Mouse (Mus musculus): Measurements from ENCODE around the gene Klhl3. TPM values are rescaled to one million over a fixed set of nuclear protein-coding genes. Genes with fewer than 3 reads are reported as not detected.

The Klhl3 gene
- polyA plus RNA-seq, 1 experiment from 2014 or later = 1.1 TPM

GRCm38 (mm10) chr13:57995864-57996263 is 117.5 kb downstream of the Klhl3 start:
- Histone ChIP-seq H3K4me3 (replicated peaks) (no peak overlapping the region), H3K27me3 (no peaks in the 10 kb centered on the region), H3K4me1 (replicated peaks) (no peaks in the 10 kb centered on the region), H3K27ac (replicated peaks) (no peak overlapping the region), H3K36me3 (replicated peaks) (no peaks in the 10 kb centered on the region), H3K4me2 (no peak overlapping the region), H3K9me3 (replicated peaks) (no peaks in the 10 kb centered on the region), H3K9ac (no peak overlapping the region)
- 14% methylated on average over 13 of the region's 13 CpGs for WGBS (ENCODE audit: insufficient replicate concordance)
- ATAC-seq (ENCODE audit: insufficient read depth) = no peak

- Histone ChIP-seq H3K36me3 (replicated peaks) (no peaks in the 10 kb centered on the region), H3K4me1 (replicated peaks) (peaks cover 4% of the 10 kb centered on the region; the same call in 1 of the 2 replicates), H3K4me3 (replicated peaks) (no peak overlapping the region), H3K9ac (no peak overlapping the region), H3K9me3 (replicated peaks) (no peaks in the 10 kb centered on the region), H3K4me2 (no peak overlapping the region), H3K27ac (replicated peaks) (no peak overlapping the region), H3K27me3 (no peaks in the 10 kb centered on the region)
- 70% methylated on average over 10 of the region's 10 CpGs for WGBS (ENCODE audit: insufficient replicate concordance)
- no peak for ATAC-seq (ENCODE audit: insufficient read depth)
These were observed 128.8 kb downstream of the Klhl3 start for GRCm38 (mm10) chr13:57984637-57985036.

GRCm38 (mm10) chr13:57984163-57984562 is 129.2 kb downstream of the Klhl3 start:
- 60% methylated on average over 8 of the region's 8 CpGs for WGBS (ENCODE audit: insufficient replicate concordance)
- Histone ChIP-seq H3K9me3 (replicated peaks) (no peaks in the 10 kb centered on the region), H3K27ac (replicated peaks) (no peak overlapping the region), H3K27me3 (no peaks in the 10 kb centered on the region), H3K36me3 (replicated peaks) (no peaks in the 10 kb centered on the region), H3K4me1 (replicated peaks) (peaks cover 4% of the 10 kb centered on the region; the same call in 1 of the 2 replicates), H3K4me3 (replicated peaks) (no peak overlapping the region), H3K4me2 (no peak overlapping the region), H3K9ac (no peak overlapping the region)
- peak; percentile 15; the same call in 1 of the 2 replicates for ATAC-seq (ENCODE audit: insufficient read depth)

- no peak overlapping the region for H3K27ac ChIP-seq (replicated peaks)
- peak; percentile 49; the same call in 1 of the 2 replicates for ATAC-seq (ENCODE audit: insufficient read depth)
- 35% methylated on average over 12 of the region's 12 CpGs for WGBS (ENCODE audit: insufficient replicate concordance)
- H3K4me1 ChIP-seq (replicated peaks) = peaks cover 4% of the 10 kb centered on the region; the same call in 1 of the 2 replicates
- no peaks in the 10 kb centered on the region for H3K27me3 ChIP-seq
- H3K36me3 ChIP-seq (replicated peaks) = no peaks in the 10 kb centered on the region
- H3K4me2 ChIP-seq = no peak overlapping the region
- H3K9ac ChIP-seq = no peak overlapping the region
- H3K9me3 ChIP-seq (replicated peaks) = no peaks in the 10 kb centered on the region
- no peak overlapping the region for H3K4me3 ChIP-seq (replicated peaks)
These were observed 130.1 kb downstream of the Klhl3 start for GRCm38 (mm10) chr13:57983330-57983729.

- 49% methylated on average over 11 of the region's 11 CpGs for WGBS (ENCODE audit: insufficient replicate concordance)
- H3K9ac ChIP-seq = no peak overlapping the region
- no peak for ATAC-seq (ENCODE audit: insufficient read depth)
These were observed 130.5 kb downstream of the Klhl3 start for GRCm38 (mm10) chr13:57982904-57983303.

GRCm38 (mm10) chr13:57980679-57981078 is 132.7 kb downstream of the Klhl3 start:
- no peak overlapping the region for H3K9ac ChIP-seq
- peaks cover 4% of the 10 kb centered on the region; the same call in 1 of the 2 replicates for H3K4me1 ChIP-seq (replicated peaks)
- WGBS (ENCODE audit: insufficient replicate concordance) = 37% methylated on average over 9 of the region's 9 CpGs
- no peak for ATAC-seq (ENCODE audit: insufficient read depth)
- H3K27ac ChIP-seq (replicated peaks) = no peak overlapping the region
- H3K4me2 ChIP-seq = no peak overlapping the region
- H3K4me3 ChIP-seq (replicated peaks) = no peak overlapping the region
- H3K36me3 ChIP-seq (replicated peaks) = no peaks in the 10 kb centered on the region
- H3K27me3 ChIP-seq = no peaks in the 10 kb centered on the region
- H3K9me3 ChIP-seq (replicated peaks) = no peaks in the 10 kb centered on the region

More at GRCm38 (mm10) chr13:57982904-57983303, 130.5 kb downstream of the Klhl3 start:
- Histone ChIP-seq H3K4me1 (replicated peaks) (peaks cover 4% of the 10 kb centered on the region; the same call in 1 of the 2 replicates), H3K9me3 (replicated peaks) (no peaks in the 10 kb centered on the region), H3K4me2 (no peak overlapping the region), H3K27me3 (no peaks in the 10 kb centered on the region), H3K36me3 (replicated peaks) (no peaks in the 10 kb centered on the region), H3K27ac (replicated peaks) (no peak overlapping the region), H3K4me3 (replicated peaks) (no peak overlapping the region)

GRCm38 (mm10) chr13:57980071-57980470 is 133.3 kb downstream of the Klhl3 start:
- ATAC-seq (ENCODE audit: insufficient read depth) = no peak
- no peaks in the 10 kb centered on the region for H3K27me3 ChIP-seq
- 25% methylated on average over 2 of the region's 2 CpGs for WGBS (ENCODE audit: insufficient replicate concordance)

GRCm38 (mm10) chr13:57978931-57979330 is 134.5 kb downstream of the Klhl3 start:
- WGBS (ENCODE audit: insufficient replicate concordance) = 23% methylated on average over 9 of the region's 9 CpGs
- Histone ChIP-seq H3K9ac (no peak overlapping the region), H3K9me3 (replicated peaks) (no peaks in the 10 kb centered on the region), H3K4me2 (no peak overlapping the region), H3K27ac (replicated peaks) (no peak overlapping the region), H3K4me1 (replicated peaks) (peaks cover under 1% of the 10 kb centered on the region; the same call in 1 of the 2 replicates), H3K4me3 (replicated peaks) (no peak overlapping the region), H3K36me3 (replicated peaks) (no peaks in the 10 kb centered on the region), H3K27me3 (no peaks in the 10 kb centered on the region)
- no peak for ATAC-seq (ENCODE audit: insufficient read depth)

More at GRCm38 (mm10) chr13:57980071-57980470, 133.3 kb downstream of the Klhl3 start:
- H3K4me1 ChIP-seq (replicated peaks) = peaks cover 4% of the 10 kb centered on the region; the same call in 1 of the 2 replicates
- H3K9ac ChIP-seq = no peak overlapping the region
- no peak overlapping the region for H3K4me2 ChIP-seq
- H3K36me3 ChIP-seq (replicated peaks) = no peaks in the 10 kb centered on the region
- no peak overlapping the region for H3K4me3 ChIP-seq (replicated peaks)
- H3K9me3 ChIP-seq (replicated peaks) = no peaks in the 10 kb centered on the region
- no peak overlapping the region for H3K27ac ChIP-seq (replicated peaks)

- no peak overlapping the region for H3K4me2 ChIP-seq
- H3K27me3 ChIP-seq = no peaks in the 10 kb centered on the region
- H3K9me3 ChIP-seq (replicated peaks) = no peaks in the 10 kb centered on the region
- 65% methylated on average over 6 of the region's 6 CpGs for WGBS (ENCODE audit: insufficient replicate concordance)
- no peaks in the 10 kb centered on the region for H3K4me1 ChIP-seq (replicated peaks)
- H3K4me3 ChIP-seq (replicated peaks) = no peak overlapping the region
- no peaks in the 10 kb centered on the region for H3K36me3 ChIP-seq (replicated peaks)
- H3K27ac ChIP-seq (replicated peaks) = no peak overlapping the region
- no peak for ATAC-seq (ENCODE audit: insufficient read depth)
- no peak overlapping the region for H3K9ac ChIP-seq
These were observed 135.7 kb downstream of the Klhl3 start for GRCm38 (mm10) chr13:57977721-57978120.

GRCm38 (mm10) chr13:57965658-57966057 is 147.7 kb downstream of the Klhl3 start:
- ATAC-seq (ENCODE audit: insufficient read depth) = no peak
- no peak overlapping the region for H3K4me3 ChIP-seq (replicated peaks)
- no peaks in the 10 kb centered on the region for H3K4me1 ChIP-seq (replicated peaks)
- no peak overlapping the region for H3K27ac ChIP-seq (replicated peaks)
- H3K9me3 ChIP-seq (replicated peaks) = no peaks in the 10 kb centered on the region
- H3K9ac ChIP-seq = no peak overlapping the region
- H3K36me3 ChIP-seq (replicated peaks) = no peaks in the 10 kb centered on the region
- WGBS (ENCODE audit: insufficient replicate concordance) = 56% methylated on average over 6 of the region's 6 CpGs
- no peaks in the 10 kb centered on the region for H3K27me3 ChIP-seq
- no peak overlapping the region for H3K4me2 ChIP-seq

- WGBS (ENCODE audit: insufficient replicate concordance) = 58% methylated on average over 2 of the region's 2 CpGs
- no peaks in the 10 kb centered on the region for H3K36me3 ChIP-seq (replicated peaks)
- H3K27ac ChIP-seq (replicated peaks) = no peak overlapping the region
- no peaks in the 10 kb centered on the region for H3K4me1 ChIP-seq (replicated peaks)
- H3K27me3 ChIP-seq = no peaks in the 10 kb centered on the region
- no peak overlapping the region for H3K4me3 ChIP-seq (replicated peaks)
- H3K9me3 ChIP-seq (replicated peaks) = no peaks in the 10 kb centered on the region
- no peak overlapping the region for H3K9ac ChIP-seq
- ATAC-seq (ENCODE audit: insufficient read depth) = no peak
- no peak overlapping the region for H3K4me2 ChIP-seq
These were observed 153.1 kb downstream of the Klhl3 start for GRCm38 (mm10) chr13:57960254-57960653.

- no peaks in the 10 kb centered on the region for H3K36me3 ChIP-seq (replicated peaks)
- 64% methylated on average over 5 of the region's 5 CpGs for WGBS (ENCODE audit: insufficient replicate concordance)
- H3K9me3 ChIP-seq (replicated peaks) = no peaks in the 10 kb centered on the region
- no peak overlapping the region for H3K4me3 ChIP-seq (replicated peaks)
- no peaks in the 10 kb centered on the region for H3K27me3 ChIP-seq
- ATAC-seq (ENCODE audit: insufficient read depth) = no peak
- H3K9ac ChIP-seq = no peak overlapping the region
- no peak overlapping the region for H3K27ac ChIP-seq (replicated peaks)
- H3K4me1 ChIP-seq (replicated peaks) = no peaks in the 10 kb centered on the region
- no peak overlapping the region for H3K4me2 ChIP-seq
These were observed 153.6 kb downstream of the Klhl3 start for GRCm38 (mm10) chr13:57959806-57960205.

Measured in liver, embryonic 15.5 days (tissue).